Mouse (Mus musculus) left cerebral cortex, postnatal 36 days (tissue): ENCODE measurements around the gene Ubxn6. TPM values are rescaled to one million over a fixed set of nuclear protein-coding genes. Genes with fewer than 3 reads are reported as not detected.

Experiments
- DNase-seq, 2 experiments: peaks; one replicate each; pipeline ENCODE4 v3.0.0; 2021 to 2022; ENCODE audit warnings: low spot score in 2 of 2, mixed read lengths in 1 of 2
- intact Hi-C: fragments of 180-260 bp; cut with DNase I; formaldehyde crosslinking; loops from one replicate; pipeline ENCODE4 v1.15.1; 2025
- total RNA-seq, 2 experiments: library from RNA; stranded (reverse); gene quantifications; 2 replicates each; pipeline ENCODE4 v1.2.3; 2021

Gene Ubxn6
- total RNA-seq, 2 experiments from 2014 or later: 87.9 to 94.9 TPM

GRCm38 (mm10) chr17:56031431-56031830 lies 43.4 kb downstream of the Ubxn6 start:
- no peak for DNase-seq
- intact Hi-C loops: no loop called here

DNA sequence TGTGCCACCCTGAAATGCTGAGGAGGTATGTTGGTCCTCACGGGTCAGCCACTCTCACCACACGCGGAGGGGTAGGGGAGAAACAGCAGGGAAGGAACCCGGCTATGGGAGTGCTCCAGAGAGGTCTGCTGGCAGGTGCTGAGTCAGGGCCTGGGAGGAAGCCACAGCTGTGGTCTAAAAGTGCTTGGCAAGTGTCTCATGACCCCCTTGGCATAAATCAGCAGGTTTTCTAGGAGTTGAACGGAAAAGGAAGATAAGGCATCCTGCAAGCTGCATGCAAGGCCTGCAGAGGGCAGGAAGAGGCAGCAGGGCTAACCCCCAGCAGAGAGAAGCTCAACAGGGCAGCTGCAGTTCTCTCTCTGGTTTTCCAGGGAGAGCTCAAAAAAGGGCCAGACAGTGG lies 43.9 kb downstream of the Ubxn6 start:
- DNase-seq: no peak
- intact Hi-C loops: no loop called here

DNA sequence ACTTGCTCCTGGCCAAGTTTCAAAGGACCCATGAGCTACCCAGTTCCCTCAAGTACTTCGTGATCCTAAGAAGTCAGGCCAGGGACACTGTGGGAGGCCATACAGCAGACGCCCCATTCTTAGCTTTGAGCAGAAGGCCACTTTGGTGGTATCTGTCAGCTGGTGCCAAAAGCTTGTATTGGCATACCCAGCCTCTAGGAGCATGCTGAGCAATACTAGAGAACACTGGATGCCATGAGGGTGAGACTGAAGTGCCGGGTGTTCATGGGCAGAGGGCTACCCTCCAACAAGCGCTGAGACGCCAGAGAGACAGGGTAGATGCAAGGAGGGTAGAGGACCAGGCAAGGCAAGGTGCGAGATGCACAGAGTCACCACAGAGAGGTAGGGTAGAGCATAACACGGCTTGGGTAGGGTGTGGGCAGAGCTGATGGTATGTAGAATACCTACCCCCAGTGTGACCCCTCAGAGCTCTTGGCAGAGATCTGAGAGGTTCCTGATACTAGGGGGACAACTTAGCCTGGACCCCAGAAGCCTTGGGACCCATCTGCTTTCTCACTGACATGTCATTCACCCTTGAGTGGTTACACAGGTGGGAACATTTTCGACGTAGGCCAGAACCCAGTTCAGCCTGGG lies 44.5 kb downstream of the Ubxn6 start:
- intact Hi-C loops: no loop called here
- DNase-seq: no peak

DNA sequence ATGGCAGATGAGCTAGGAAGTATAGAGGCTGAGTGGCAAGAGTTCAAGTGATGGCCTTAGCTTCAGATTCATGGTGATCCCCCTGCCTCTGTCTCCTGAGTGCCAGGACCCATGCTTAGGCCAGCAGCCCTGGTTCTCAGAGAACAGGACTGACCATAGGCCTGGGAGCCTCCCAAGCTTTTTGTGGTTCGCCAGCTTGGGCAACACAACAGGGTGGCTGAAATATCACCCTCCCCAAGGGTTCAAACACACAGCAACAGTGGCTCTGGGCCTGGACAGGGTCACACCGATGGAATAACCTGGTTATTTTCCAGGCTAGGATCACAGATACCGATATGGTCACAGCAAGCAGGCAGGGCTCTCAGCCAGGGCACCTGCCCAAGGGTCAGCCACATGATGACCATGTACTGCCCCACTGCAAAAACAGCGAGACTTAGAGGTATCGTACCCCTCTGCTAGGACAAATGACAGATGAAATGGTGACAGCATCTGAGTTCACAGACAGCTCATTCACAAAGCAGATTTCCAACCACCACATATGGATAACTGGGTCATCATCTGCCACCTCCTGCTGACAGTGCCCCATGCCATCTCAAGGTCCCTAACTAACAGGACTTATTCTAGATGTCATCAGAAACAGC lies 46.9 kb downstream of the Ubxn6 start:
- intact Hi-C loops: no loop called here
- DNase-seq: no peak

DNA sequence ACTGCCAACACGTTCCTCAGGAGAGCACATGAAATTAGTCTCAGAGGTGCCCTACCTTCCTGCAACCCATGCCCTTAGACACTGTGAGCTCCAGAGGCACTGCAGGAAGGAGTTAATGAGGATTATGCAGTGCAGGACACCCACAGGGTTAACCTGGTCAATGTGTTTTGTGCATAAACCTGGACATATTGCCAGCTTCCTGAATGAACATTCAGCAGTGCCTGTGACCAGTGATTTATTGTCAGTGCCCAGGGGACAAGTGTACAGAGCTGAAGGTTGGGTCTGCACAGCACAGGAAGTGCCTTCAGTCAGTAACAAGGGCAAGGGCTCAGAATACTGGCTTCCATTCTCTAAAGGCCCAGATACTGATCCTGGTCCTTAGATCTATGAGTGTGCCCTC lies 47.9 kb downstream of the Ubxn6 start:
- DNase-seq: no peak

DNA sequence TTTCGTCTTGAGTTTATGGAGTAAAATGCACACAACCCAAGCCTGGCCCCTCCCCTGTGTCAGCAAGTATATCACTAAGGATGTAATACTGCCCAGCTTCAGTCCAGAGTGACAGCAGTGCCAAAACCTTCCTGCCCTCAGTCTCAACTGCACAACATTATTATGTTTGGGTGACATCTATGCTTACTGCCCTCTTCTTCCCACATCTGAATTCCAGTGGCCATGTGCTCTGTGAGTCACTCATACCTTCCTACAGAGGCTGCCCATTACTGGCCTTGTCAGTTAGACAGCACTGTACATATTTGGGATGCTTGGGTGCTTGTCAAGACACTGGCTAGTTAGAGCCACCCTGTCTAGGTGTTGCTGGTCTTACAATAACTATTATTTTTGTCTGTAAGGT lies 48.5 kb downstream of the Ubxn6 start:
- DNase-seq: no peak
- intact Hi-C loops: no loop called here

More for the DNA sequence above, 47.9 kb downstream of the Ubxn6 start:
- intact Hi-C loops: no loop called here

GRCm38 (mm10) chr17:56024931-56025330 lies 49.9 kb downstream of the Ubxn6 start:
- intact Hi-C loops: no loop called here

DNA sequence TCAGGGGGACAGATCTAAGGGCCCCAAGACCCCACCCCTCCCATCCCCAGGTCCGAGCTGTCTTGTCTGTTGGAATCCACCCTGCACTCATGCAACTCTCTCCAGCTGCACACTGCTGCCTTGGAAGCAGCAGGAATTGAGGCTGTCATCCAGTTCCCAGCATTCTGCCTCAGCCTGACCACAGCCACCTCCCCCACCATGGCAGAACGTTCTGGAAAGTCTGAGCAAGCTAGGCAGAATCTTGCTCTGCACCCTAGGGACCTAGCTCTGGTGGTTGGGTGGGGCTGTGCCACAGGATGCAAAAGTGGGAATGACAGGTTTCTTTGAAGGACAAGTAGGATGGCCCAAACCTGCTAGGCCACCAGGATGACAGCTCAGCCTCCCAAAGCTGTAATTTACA lies 50.4 kb downstream of the Ubxn6 start:
- DNase-seq: no peak
- intact Hi-C loops: no loop called here

More at GRCm38 (mm10) chr17:56024931-56025330, 49.9 kb downstream of the Ubxn6 start:
- DNase-seq: no peak

- DNase-seq: no peak
- intact Hi-C loops: no loop called here
Observed at GRCm38 (mm10) chr17:56023386-56023785, 51.4 kb downstream of the Ubxn6 start.

DNA sequence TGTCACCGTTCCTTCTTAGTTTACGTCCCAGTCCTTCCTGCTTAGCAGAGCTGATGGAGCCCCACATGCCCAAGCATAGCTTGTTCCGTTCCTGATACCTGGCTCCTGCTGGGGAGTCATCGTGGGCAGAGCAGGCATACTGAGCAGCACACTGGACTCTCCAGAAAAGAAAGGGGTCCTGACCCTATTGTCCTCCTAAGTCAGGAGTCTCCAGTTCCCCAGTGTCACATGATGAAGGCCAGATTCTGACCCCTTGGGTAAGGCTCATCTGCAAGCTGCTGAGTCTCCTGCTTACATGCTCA lies 51.9 kb downstream of the Ubxn6 start:
- DNase-seq: no peak
- intact Hi-C loops: no loop called here

DNA sequence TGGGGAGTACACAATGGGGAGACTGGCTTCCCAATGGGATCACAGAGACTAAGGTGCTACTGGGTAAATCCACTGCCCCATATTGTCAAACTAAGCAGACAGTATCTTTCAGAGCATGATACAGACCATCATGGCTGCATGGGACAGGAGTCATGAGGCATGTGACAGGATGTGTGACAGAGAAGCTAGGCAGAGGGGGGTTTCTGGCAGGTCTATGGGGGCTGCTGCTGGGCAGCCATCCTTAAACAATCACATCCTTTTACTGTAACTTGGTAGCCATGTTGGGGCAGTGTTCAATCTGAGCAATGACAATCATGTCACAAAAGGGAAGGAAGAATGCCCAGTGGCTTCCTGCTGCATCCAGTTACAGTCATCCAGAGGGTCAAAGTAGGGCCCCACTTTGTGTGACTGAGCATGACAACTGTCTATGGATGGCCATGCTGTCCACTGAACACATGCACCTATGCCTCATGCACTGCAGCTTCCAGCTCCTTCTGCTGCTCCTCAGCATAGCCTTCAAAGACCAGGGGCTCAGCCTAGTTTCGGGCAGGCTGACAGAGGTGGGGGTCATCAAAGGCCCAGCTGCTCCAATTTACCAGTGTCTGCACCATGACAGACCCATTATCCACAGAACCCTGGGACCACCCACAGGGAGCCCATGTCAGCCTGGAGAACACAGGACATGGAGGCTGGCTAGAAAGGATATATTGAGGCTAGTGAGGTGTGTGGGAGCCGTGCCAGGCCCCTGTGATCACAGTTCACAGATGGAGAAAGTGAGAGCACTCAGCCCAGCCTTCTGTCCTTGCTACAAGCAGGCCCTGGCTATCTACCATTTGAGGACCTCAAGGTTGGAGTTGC lies 52.5 kb downstream of the Ubxn6 start:
- intact Hi-C loops: no loop called here
- DNase-seq: no peak

- DNase-seq: peak; percentile 76 to 78
- intact Hi-C loops: no loop called here
Observed at GRCm38 (mm10) chr17:56021161-56021910, 53.5 kb downstream of the Ubxn6 start.

GRCm38 (mm10) chr17:56020400-56021084 lies 54.3 kb downstream of the Ubxn6 start:
- DNase-seq: no peak
- intact Hi-C loops: no loop called here

GRCm38 (mm10) chr17:56018347-56019131 lies 56.3 kb downstream of the Ubxn6 start:
- intact Hi-C loops: no loop called here
- DNase-seq: peak; percentile 64 to 68

DNA sequence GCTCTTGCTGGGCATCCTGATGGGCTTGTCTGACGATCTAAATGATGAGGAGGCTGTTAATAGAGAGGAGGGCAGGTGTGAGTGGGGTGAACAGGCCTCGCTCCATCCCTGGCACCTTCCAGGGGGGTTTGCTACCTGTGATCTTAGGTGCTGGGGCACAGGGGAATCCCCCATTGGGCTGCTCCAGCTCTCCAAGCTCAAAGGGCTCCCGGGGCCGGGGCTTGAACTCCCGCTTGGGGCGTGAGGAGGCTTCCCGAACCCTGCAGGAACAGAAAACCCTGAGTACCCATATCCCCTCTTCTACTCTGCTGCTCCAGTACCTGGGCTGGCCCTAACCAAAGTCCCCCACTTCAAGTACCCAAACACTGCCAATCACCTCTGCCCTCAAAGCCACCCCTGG lies 57.0 kb downstream of the Ubxn6 start:
- DNase-seq: no peak
- intact Hi-C loops: no loop called here
